Mouse (Mus musculus) heart, embryonic 12.5 days (tissue): Measurements from ENCODE around the gene Vmn1r142. TPM values are rescaled to one million over a fixed set of nuclear protein-coding genes. Genes with fewer than 3 reads are reported as not detected.
"Not testable (repeated sequence)": the region's sequence is repeated elsewhere in the genome, so short reads cannot be mapped to it uniquely, and the experiment has no call there.

Experiments used
- ATAC-seq: fragments of 200-750 bp; cut with Nextera tagmentation; 2 replicates; pipeline ENCODE4 v1.8.0; 2017; ENCODE audit warnings: moderate TSS enrichment, moderate library complexity; ENCODE audit not compliant: insufficient number of reproducible peaks, low FRiP score
- H3K27ac ChIP-seq: fragments of 300-500 bp; sonication (generic); 2 replicates; pipeline ENCODE4 v1.5.1; 2016; ENCODE audit warnings: mild to moderate bottlenecking, moderate library complexity; ENCODE audit not compliant: poor library complexity, severe bottlenecking
- H3K27me3 ChIP-seq: fragments of 300-500 bp; sonication (generic); replicated peaks from 2 replicates; pipeline ENCODE4 v1.6.1; 2016; ENCODE audit warnings: mild to moderate bottlenecking, moderate library complexity
- H3K36me3 ChIP-seq: fragments of 300-500 bp; sonication (generic); 2 replicates; pipeline ENCODE4 v1.6.1; 2016; ENCODE audit warnings: mild to moderate bottlenecking, moderate library complexity
- H3K4me1 ChIP-seq: fragments of 300-500 bp; sonication (generic); replicated peaks from 2 replicates; pipeline ENCODE4 v1.6.1; 2016; ENCODE audit warnings: mild to moderate bottlenecking
- H3K4me2 ChIP-seq: fragments of 300-500 bp; sonication (generic); 2 replicates; pipeline ENCODE4 v1.6.1; 2016; ENCODE audit warnings: mild to moderate bottlenecking, moderate library complexity
- H3K4me3 ChIP-seq: fragments of 300-500 bp; sonication (generic); 2 replicates; pipeline ENCODE4 v1.5.1; 2016; ENCODE audit warnings: mild to moderate bottlenecking
- H3K9ac ChIP-seq: fragments of 300-500 bp; sonication (generic); 2 replicates; pipeline ENCODE4 v1.6.1; 2016; ENCODE audit warnings: mild to moderate bottlenecking, moderate library complexity
- H3K9me3 ChIP-seq: fragments of 300-500 bp; sonication (generic); replicated peaks from 2 replicates; pipeline ENCODE4 v1.6.1; 2016; ENCODE audit warnings: mild to moderate bottlenecking, moderate library complexity
- WGBS: fragments of 180-500 bp; shearing (Covaris S2); methylation state at CpG from one replicate; pipeline ENCODE4 v1.1.7; 2016; 5-methylcytosine and 5-hydroxymethylcytosine counted together
- polyA plus RNA-seq: library from polyadenylated mRNA; unstranded; fragments of >200 nt; fragmentation: Nextera tagmentation; extraction: Ambion mirVana; gene quantifications from 2 replicates; pipeline ENCODE4 v1.2.1, GENCODE M21; 2016

The Vmn1r142 gene
- not detected in 2 replicates for polyA plus RNA-seq

DNA sequence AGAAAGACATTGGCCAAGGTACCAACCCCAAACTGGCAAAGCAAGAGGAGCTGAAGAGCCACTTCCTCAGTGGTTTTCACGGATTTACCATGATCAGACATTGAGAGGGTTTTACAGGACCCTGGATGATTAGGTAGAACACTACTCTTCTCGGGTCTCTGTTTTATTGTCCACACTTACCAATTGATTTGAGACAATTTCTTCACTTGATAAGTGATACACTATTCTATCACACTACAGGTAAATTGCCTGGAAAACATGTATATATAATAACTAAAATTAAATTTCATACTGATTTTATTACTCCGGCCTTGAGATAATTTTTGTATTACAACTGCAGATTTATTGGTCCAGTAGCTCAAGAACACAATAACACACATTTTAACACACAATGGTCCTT lies at the start of gene Vmn1r142:
Vmn1r142 (minus strand) TSS at position 101 of the 400 bp plus-strand sequence.
- no CpG with 5 or more reads among the region's 3 CpGs for WGBS
- H3K27ac ChIP-seq, H3K27me3 ChIP-seq, H3K4me1 ChIP-seq, H3K4me2 ChIP-seq, H3K9me3 ChIP-seq, ATAC-seq, H3K4me3 ChIP-seq, H3K36me3 ChIP-seq, H3K9ac ChIP-seq: not testable (repeated sequence)

GRCm38 (mm10) chr7:22201164-22201563 lies 37.3 kb upstream of the Vmn1r142 start, which contains the start of gene Gm8653:
Gene Gm8653 (minus strand): TSS chr7:22201264.
- not testable (repeated sequence) for H3K4me1 ChIP-seq, H3K4me2 ChIP-seq, H3K9me3 ChIP-seq, H3K36me3 ChIP-seq, H3K27ac ChIP-seq, H3K9ac ChIP-seq, H3K27me3 ChIP-seq, ATAC-seq, H3K4me3 ChIP-seq
- whole genome bisulfite sequencing = no CpG with 5 or more reads among the region's 2 CpGs

- H3K4me3 ChIP-seq, H3K36me3 ChIP-seq, ATAC-seq, H3K27ac ChIP-seq, H3K9me3 ChIP-seq, H3K9ac ChIP-seq, H3K27me3 ChIP-seq, H3K4me2 ChIP-seq, H3K4me1 ChIP-seq: not testable (repeated sequence)
- WGBS = no CpG with 5 or more reads among the region's 3 CpGs
These were observed 25.2 kb upstream of the Vmn1r142 start, which contains the start of gene Vmn1r143 for GRCm38 (mm10) chr7:22189077-22189476. Gene Vmn1r143 (plus strand): TSS chr7:22189377.

DNA sequence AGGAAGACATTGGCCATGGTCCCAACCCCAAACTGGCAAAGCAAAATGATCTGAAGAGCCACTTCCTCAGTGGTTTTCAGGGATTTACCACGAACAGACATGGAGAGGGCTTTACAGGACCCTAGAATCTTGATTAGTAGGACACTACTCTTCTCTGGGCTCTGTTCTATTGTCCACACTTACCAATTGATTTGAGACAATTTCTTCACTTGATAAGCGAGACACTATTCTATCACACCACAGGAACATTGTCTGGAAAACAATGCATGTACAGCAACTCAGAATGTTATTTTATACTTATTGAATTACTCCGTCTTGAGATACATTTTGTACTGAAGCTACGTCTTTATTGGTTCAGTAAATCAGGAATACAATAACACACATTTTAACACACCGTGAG lies 29.2 kb downstream of the Vmn1r142 start, which contains the start of gene Gm10666:
Gm10666 (minus strand) TSS at position 101 of the 400 bp plus-strand sequence.
- not testable (repeated sequence) for ATAC-seq, H3K4me3 ChIP-seq, H3K27me3 ChIP-seq, H3K9ac ChIP-seq, H3K9me3 ChIP-seq, H3K4me2 ChIP-seq, H3K4me1 ChIP-seq, H3K36me3 ChIP-seq, H3K27ac ChIP-seq
- no CpG with 5 or more reads among the region's 5 CpGs for WGBS

GRCm38 (mm10) chr7:22118145-22118544 lies 45.7 kb downstream of the Vmn1r142 start, which contains the start of gene Gm16451:
Gene Gm16451 (minus strand): TSS chr7:22118245.
- not testable (repeated sequence) for H3K4me2 ChIP-seq, H3K27me3 ChIP-seq, H3K27ac ChIP-seq, H3K9me3 ChIP-seq, H3K9ac ChIP-seq, H3K36me3 ChIP-seq, H3K4me1 ChIP-seq, H3K4me3 ChIP-seq, ATAC-seq
- no CpG with 5 or more reads among the region's 2 CpGs for WGBS

Other genes with a start within 250 kb of the Vmn1r142 start
- not detected in 2 replicates for gene Gm5891, start 242.7 kb downstream of the Vmn1r142 start, polyA plus RNA-seq
- gene Vmn1r137, start 169.4 kb downstream of the Vmn1r142 start, polyA plus RNA-seq = not detected in 2 replicates
- gene Vmn1r138, start 135.1 kb downstream of the Vmn1r142 start, polyA plus RNA-seq = not detected in 2 replicates
- gene Gm6176, start 107.7 kb downstream of the Vmn1r142 start, polyA plus RNA-seq = not detected in 2 replicates
- gene Vmn1r139, start 95.0 kb downstream of the Vmn1r142 start, polyA plus RNA-seq = not detected in 2 replicates
- not detected in 2 replicates for gene Gm16451, start 45.8 kb downstream of the Vmn1r142 start, polyA plus RNA-seq
- gene Gm10666, start 29.3 kb downstream of the Vmn1r142 start, polyA plus RNA-seq = not detected in 2 replicates
- gene Vmn1r143, start 25.3 kb upstream of the Vmn1r142 start, polyA plus RNA-seq = not detected in 2 replicates
- not detected in 2 replicates for gene Gm8653, start 37.2 kb upstream of the Vmn1r142 start, polyA plus RNA-seq
- not detected in 2 replicates for gene Gm8453, start 65.4 kb upstream of the Vmn1r142 start, polyA plus RNA-seq
- gene Gm4187, start 165.7 kb upstream of the Vmn1r142 start, polyA plus RNA-seq = not detected in 2 replicates
- not detected in 2 replicates for gene Gm8660, start 207.0 kb upstream of the Vmn1r142 start, polyA plus RNA-seq
- gene Vmn1r148, start 249.5 kb upstream of the Vmn1r142 start, polyA plus RNA-seq = not detected in 2 replicates